Mouse (Mus musculus) ES-E14 (cell line): ENCODE data around the gene Zfp46.

ENCODE experiments used
- CHD2 ChIP-seq: IDR thresholded peaks from 2 replicates; pipeline ENCODE4 v1.6.1; 2014; ENCODE audit warnings: mild to moderate bottlenecking, low read depth, low read length, inconsistent platforms
- HCFC1 ChIP-seq: IDR thresholded peaks from 2 replicates; pipeline ENCODE4 v1.6.1; 2012; ENCODE audit warnings: low read length, inconsistent platforms, borderline replicate concordance; ENCODE audit not compliant: insufficient read depth
- ZC3H11A ChIP-seq: IDR thresholded peaks from 2 replicates; pipeline ENCODE4 v1.6.1; 2012; ENCODE audit warnings: low read depth, mild to moderate bottlenecking, inconsistent platforms, low read length, borderline replicate concordance
- ZNF384 ChIP-seq: IDR thresholded peaks from 2 replicates; pipeline ENCODE4 v1.6.1; 2012; ENCODE audit warnings: low read depth, low read length, inconsistent platforms

DNA sequence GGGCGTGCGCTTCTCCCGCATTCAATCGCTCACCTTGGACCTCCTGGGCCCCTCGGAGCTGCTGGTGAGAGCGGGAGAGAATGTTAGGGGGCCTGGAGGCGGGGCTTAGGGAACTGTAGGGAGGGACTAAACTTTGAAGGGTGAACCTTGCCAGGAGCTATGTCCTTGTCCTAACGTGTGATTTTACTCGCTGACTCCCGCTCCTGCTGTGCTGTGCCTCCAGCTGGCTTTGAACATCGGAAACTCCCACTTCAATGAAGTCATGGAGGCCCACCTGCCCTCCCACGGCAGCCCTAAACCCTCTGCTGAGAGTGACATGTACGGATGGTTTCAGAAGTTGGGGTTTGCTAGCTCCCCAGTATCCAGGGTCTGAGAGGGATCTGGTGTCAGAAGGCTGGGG lies 45.8 kb upstream of the Zfp46 start:
- TF ChIP-seq ZC3H11A (no peak), HCFC1 (no peak), CHD2 (no peak), ZNF384 (no peak)
